Mouse (Mus musculus) liver, adult 2 months (tissue): ENCODE results near the gene Fhad1.

ENCODE experiments used
- CTCF ChIP-seq: fragments of 200-500 bp; IDR thresholded peaks from 2 replicates; pipeline ENCODE4 v1.5.1; 2011; ENCODE audit warnings: low read depth, low read length, control low read depth
- POLR2A ChIP-seq: fragments of 200-500 bp; IDR thresholded peaks from 2 replicates; pipeline ENCODE4 v1.6.1; 2011; ENCODE audit warnings: low read length, control low read depth; ENCODE audit not compliant: insufficient read depth; ENCODE audit errors: extremely low read depth

GRCm38 (mm10) chr4:141881950-141882349, 132.9 kb downstream of the Fhad1 start:
- no peak for TF ChIP-seq POLR2A
- no peak for TF ChIP-seq CTCF
